Mouse (Mus musculus) forebrain, postnatal 0 days (tissue): ENCODE measurements around the gene Sspo. TPM values are rescaled to one million over a fixed set of nuclear protein-coding genes. Genes with fewer than 3 reads are reported as not detected.
"Not testable (repeated sequence)": the region's sequence is repeated elsewhere in the genome, so short reads cannot be mapped to it uniquely, and the experiment has no call there.

Experiments used
- ATAC-seq: fragments of 200-750 bp; cut with Nextera tagmentation; 2 replicates; pipeline ENCODE4 v1.8.0; 2017; ENCODE audit warnings: mild to moderate bottlenecking, moderate library complexity
- DNase-seq: peaks from one replicate; pipeline ENCODE4 v3.0.0-alpha.2; 2015
- H3K27ac ChIP-seq: fragments of 300-500 bp; sonication (generic); 2 replicates; pipeline ENCODE4 v1.5.1; 2014; ENCODE audit warnings: low read depth, mild to moderate bottlenecking, antibody characterized with exemption, low read length, moderate library complexity, mixed read lengths
- H3K27me3 ChIP-seq: fragments of 300-500 bp; sonication (generic); 2 replicates; pipeline ENCODE4 v1.6.1; 2014; ENCODE audit warnings: mild to moderate bottlenecking, low read length, mixed read lengths; ENCODE audit not compliant: insufficient read depth
- H3K36me3 ChIP-seq: fragments of 300-500 bp; sonication (generic); 2 replicates; pipeline ENCODE4 v1.6.1; 2014; ENCODE audit warnings: mild to moderate bottlenecking, moderate library complexity; ENCODE audit not compliant: insufficient read depth
- H3K4me1 ChIP-seq: fragments of 300-500 bp; sonication (generic); 2 replicates; pipeline ENCODE4 v1.6.1; 2014; ENCODE audit warnings: antibody characterized with exemption; ENCODE audit not compliant: insufficient read depth
- H3K4me2 ChIP-seq: fragments of 300-500 bp; sonication (generic); 2 replicates; pipeline ENCODE4 v1.6.1; 2014; ENCODE audit warnings: low read depth, mild to moderate bottlenecking, moderate library complexity
- H3K4me3 ChIP-seq: fragments of 300-500 bp; sonication (generic); 2 replicates; pipeline ENCODE4 v1.5.1; 2014; ENCODE audit warnings: low read depth, low read length, mixed read lengths
- H3K9ac ChIP-seq: fragments of 300-500 bp; sonication (generic); 2 replicates; pipeline ENCODE4 v1.6.1; 2014; ENCODE audit warnings: mild to moderate bottlenecking
- H3K9me3 ChIP-seq: fragments of 300-500 bp; sonication (generic); 2 replicates; pipeline ENCODE4 v1.6.1; 2016; ENCODE audit warnings: low read length
- CTCF ChIP-seq: sonication (generic); IDR thresholded peaks from 2 replicates; pipeline ENCODE4 v1.5.1; 2016; ENCODE audit warnings: antibody characterized with exemption, control low read depth, low read depth
- WGBS: fragments of 180-500 bp; shearing (Covaris S2); extraction: QIAGEN DNeasy Blood & Tissue Kit; methylation state at CpG from one replicate; pipeline ENCODE4 v1.1.7; 2014; 5-methylcytosine and 5-hydroxymethylcytosine counted together
- polyA plus RNA-seq: library from polyadenylated mRNA; unstranded; fragments of >200 nt; fragmentation: Nextera tagmentation; extraction: Ambion mirVana; gene quantifications from 2 replicates; pipeline ENCODE4 v1.2.1, GENCODE M21; 2015
- total RNA-seq: library from RNA; depleted of rRNA; stranded (reverse); fragments of >200 nt; gene quantifications from 2 replicates; pipeline ENCODE4 v1.2.3, GENCODE M21; 2014

Sspo gene
- total and polyA plus RNA-seq, 2 experiments from 2014 or later = 0.24 to 0.27 TPM

DNA sequence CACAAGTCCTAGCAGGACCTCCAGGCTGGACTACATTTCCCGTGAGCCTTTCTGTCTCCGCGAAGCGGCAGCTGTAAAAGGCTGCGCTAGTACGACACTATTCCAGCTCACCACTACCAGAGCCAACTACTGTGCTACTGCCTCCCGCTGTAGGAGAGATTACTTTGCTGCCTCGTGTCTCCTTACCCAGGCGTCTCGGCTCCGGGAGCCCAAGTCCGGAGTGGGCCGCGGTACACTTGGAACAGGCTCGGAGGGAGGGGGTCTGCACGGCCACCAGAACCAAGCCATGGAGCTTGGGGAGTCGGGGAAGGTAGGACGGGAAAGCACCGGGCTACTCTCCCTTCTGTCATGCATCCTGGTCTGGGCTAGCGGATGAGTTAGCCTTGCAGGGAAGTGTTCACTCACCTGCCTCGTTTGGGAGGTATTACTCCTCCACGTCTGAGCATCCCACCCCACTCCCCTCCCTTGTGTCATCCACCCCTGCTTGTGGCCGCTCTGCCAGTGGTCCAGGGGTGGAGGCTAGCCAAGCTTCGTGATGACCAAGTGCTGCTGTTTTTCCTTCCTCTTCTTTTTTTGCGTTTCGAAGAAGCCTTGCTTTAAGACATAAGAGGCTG, 56.3 kb downstream of the Sspo start:
- DNase-seq (peak; percentile 84), ATAC-seq (peak; percentile 99)
- Histone ChIP-seq H3K36me3 (peaks cover 4% of the 10 kb centered on the region; the same call in 1 of the 2 replicates), H3K4me1 (peaks cover 4% of the 10 kb centered on the region), H3K9ac (peak overlapping the region; percentile 65), H3K4me3 (peak overlapping the region; percentile 64), H3K27ac (no peak overlapping the region), H3K9me3 (no peaks in the 10 kb centered on the region), H3K4me2 (peak overlapping the region; percentile 90), H3K27me3 (no peaks in the 10 kb centered on the region)
- 1% methylated on average over 26 of the region's 26 CpGs for WGBS
- peak; percentile 58 for TF ChIP-seq CTCF

- no peak for ATAC-seq
- no peak for TF ChIP-seq CTCF
These were observed 60.1 kb downstream of the Sspo start for GRCm38 (mm10) chr6:48508087-48508486.

GRCm38 (mm10) chr6:48510426-48510825, 62.4 kb downstream of the Sspo start:
- no peak overlapping the region for H3K27ac ChIP-seq
- peaks cover 34% of the 10 kb centered on the region for H3K36me3 ChIP-seq
- H3K4me1 ChIP-seq = no peaks in the 10 kb centered on the region
- ATAC-seq = no peak
- no peaks in the 10 kb centered on the region for H3K9me3 ChIP-seq
- no peaks in the 10 kb centered on the region for H3K27me3 ChIP-seq
- no peak for TF ChIP-seq CTCF
- H3K4me3 ChIP-seq = no peak overlapping the region
- 79% methylated on average over 4 of the region's 4 CpGs for WGBS
- no peak for DNase-seq
- H3K9ac ChIP-seq = no peak overlapping the region
- no peak overlapping the region for H3K4me2 ChIP-seq

More at GRCm38 (mm10) chr6:48508087-48508486, 60.1 kb downstream of the Sspo start:
- DNase-seq = no peak
- Histone ChIP-seq H3K4me1 (peaks cover 4% of the 10 kb centered on the region), H3K9ac (no peak overlapping the region), H3K27me3 (no peaks in the 10 kb centered on the region), H3K4me3 (no peak overlapping the region), H3K36me3 (peaks cover 13% of the 10 kb centered on the region), H3K4me2 (no peak overlapping the region), H3K27ac (no peak overlapping the region), H3K9me3 (no peaks in the 10 kb centered on the region)
- WGBS = 81% methylated on average over 4 of the region's 4 CpGs

DNA sequence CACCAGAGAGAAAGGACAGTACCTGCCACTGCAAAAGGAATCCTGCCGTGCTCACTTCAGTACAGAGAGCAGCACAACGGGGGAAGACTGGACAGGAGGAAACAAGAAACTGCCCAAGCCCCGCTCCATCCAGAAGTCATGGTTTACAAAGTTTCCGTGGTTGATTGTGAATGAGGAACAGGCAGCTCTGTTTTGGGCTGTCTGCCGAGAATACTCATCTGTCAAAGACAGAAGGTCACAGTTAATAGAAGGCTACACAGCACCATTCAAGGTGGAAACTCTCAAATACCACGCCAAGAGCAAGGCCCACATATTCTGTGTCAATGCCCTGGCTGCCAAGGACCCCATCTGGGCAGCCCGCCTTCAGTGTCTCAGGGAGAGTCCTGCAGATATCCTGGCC, 63.8 kb downstream of the Sspo start:
- DNase-seq (no peak), ATAC-seq (no peak)
- H3K4me2 ChIP-seq = no peak overlapping the region
- H3K4me3 ChIP-seq = no peak overlapping the region
- no peak for TF ChIP-seq CTCF
- H3K27ac ChIP-seq = no peak overlapping the region
- no peaks in the 10 kb centered on the region for H3K27me3 ChIP-seq
- peaks cover 45% of the 10 kb centered on the region for H3K36me3 ChIP-seq
- no peaks in the 10 kb centered on the region for H3K4me1 ChIP-seq
- WGBS = 84% methylated on average over 7 of the region's 7 CpGs
- H3K9ac ChIP-seq = no peak overlapping the region
- no peaks in the 10 kb centered on the region for H3K9me3 ChIP-seq

DNA sequence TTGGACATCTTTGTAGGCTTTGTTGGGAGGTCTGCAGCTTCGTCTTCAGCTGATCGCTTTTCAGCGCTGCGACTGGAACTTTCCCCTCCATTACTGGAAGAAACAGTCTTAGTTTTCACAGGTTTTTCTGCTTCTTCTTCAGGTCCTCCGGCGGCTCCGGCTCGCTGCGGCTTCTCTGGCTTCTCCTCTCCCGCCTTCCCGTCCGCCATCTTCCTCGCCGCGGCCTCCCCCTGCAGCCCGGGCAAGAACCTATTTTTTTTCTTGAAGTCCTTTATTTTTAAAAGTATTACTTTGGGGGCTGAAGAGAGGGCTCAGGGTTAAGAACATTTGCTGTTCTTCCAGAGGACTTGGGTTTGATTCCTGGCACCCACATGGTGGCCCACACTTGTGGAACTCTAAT, 76.9 kb downstream of the Sspo start:
- H3K4me3 ChIP-seq, H3K4me1 ChIP-seq, H3K9me3 ChIP-seq, H3K36me3 ChIP-seq, ATAC-seq, H3K9ac ChIP-seq, DNase-seq, H3K27me3 ChIP-seq, H3K27ac ChIP-seq, H3K4me2 ChIP-seq: not testable (repeated sequence)
- WGBS = 97% methylated on average over 14 of the region's 16 CpGs

GRCm38 (mm10) chr6:48527901-48528300, 79.9 kb downstream of the Sspo start:
- no peak for DNase-seq
- no peak overlapping the region for H3K27ac ChIP-seq
- no peaks in the 10 kb centered on the region for H3K9me3 ChIP-seq
- no peaks in the 10 kb centered on the region for H3K27me3 ChIP-seq
- H3K36me3 ChIP-seq = peaks cover 19% of the 10 kb centered on the region
- no peak for TF ChIP-seq CTCF
- no peak overlapping the region for H3K4me2 ChIP-seq
- H3K4me1 ChIP-seq = no peaks in the 10 kb centered on the region
- ATAC-seq = no peak
- H3K4me3 ChIP-seq = no peak overlapping the region
- H3K9ac ChIP-seq = no peak overlapping the region
- 77% methylated on average over 9 of the region's 9 CpGs for WGBS

DNA sequence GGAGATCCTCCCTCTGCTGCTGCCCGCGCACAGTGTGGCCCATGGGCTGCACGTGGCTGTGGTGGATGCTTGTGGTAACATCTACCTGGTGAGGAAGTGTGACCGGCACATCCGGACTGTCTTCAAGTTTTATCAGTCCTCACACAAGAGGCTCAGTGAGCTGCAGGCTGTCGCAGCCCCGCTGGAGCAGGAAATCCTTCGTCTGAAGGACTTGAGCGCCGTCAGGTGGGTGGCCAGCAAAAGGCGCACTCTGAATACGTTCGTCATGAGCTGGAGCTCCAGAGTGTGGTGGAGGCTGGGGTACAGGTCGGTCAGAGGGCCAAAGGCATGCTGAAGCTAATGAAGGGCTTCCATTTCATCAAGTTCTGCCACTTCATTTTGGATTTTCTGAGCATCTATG, 81.2 kb downstream of the Sspo start:
- H3K27me3 ChIP-seq = no peaks in the 10 kb centered on the region
- ATAC-seq (no peak), DNase-seq (no peak)
- no peak overlapping the region for H3K4me3 ChIP-seq
- 0 out of 2 replicates have a peak, but pooled peaks have one; percentile 16 for TF ChIP-seq CTCF
- no peaks in the 10 kb centered on the region for H3K4me1 ChIP-seq
- WGBS = 72% methylated on average over 14 of the region's 14 CpGs
- H3K27ac ChIP-seq = no peak overlapping the region
- H3K4me2 ChIP-seq = no peak overlapping the region
- no peaks in the 10 kb centered on the region for H3K9me3 ChIP-seq
- peaks cover 25% of the 10 kb centered on the region for H3K36me3 ChIP-seq
- no peak overlapping the region for H3K9ac ChIP-seq
